Mouse (Mus musculus): ENCODE results near the gene Fcrlb. TPM values are rescaled to one million over a fixed set of nuclear protein-coding genes. Genes with fewer than 3 reads are reported as not detected.

The Fcrlb gene
- polyA plus RNA-seq, 1 experiment: not detected

- Histone ChIP-seq H3K4me1 (ENCODE audit: control insufficient read depth, insufficient read depth, low read length) (no peaks in the 10 kb centered on the region), H3K27ac (ENCODE audit: insufficient read depth, low read length) (no peak overlapping the region), H3K4me3 (ENCODE audit: insufficient read depth, low read length) (no peak overlapping the region)
- no peak for TF ChIP-seq CTCF (IDR thresholded peaks at IDR 0.05; ENCODE audit: borderline replicate concordance, insufficient read depth, low read length)
- TF ChIP-seq POLR2A (IDR thresholded peaks at IDR 0.05; ENCODE audit: low read depth, low read length): no peak
Measured at GRCm38 (mm10) chr1:170911907-170912660, 657 bp downstream of the Fcrlb start.

GRCm38 (mm10) chr1:170908341-170908740 is 4.4 kb downstream of the Fcrlb start:
- no peak for TF ChIP-seq CTCF (IDR thresholded peaks at IDR 0.05; ENCODE audit: borderline replicate concordance, insufficient read depth, low read length)
- TF ChIP-seq POLR2A (IDR thresholded peaks at IDR 0.05; ENCODE audit: low read depth, low read length): no peak
- peak overlapping the region; percentile 19; the same call in 1 of the 2 replicates for H3K4me3 ChIP-seq (ENCODE audit: insufficient read depth, low read length)
- no peaks in the 10 kb centered on the region for H3K4me1 ChIP-seq (ENCODE audit: control insufficient read depth, insufficient read depth, low read length)
- H3K27ac ChIP-seq (ENCODE audit: insufficient read depth, low read length): no peak overlapping the region

- TF ChIP-seq POLR2A (IDR thresholded peaks at IDR 0.05; ENCODE audit: low read depth, low read length): no peak
- TF ChIP-seq CTCF (IDR thresholded peaks at IDR 0.05; ENCODE audit: borderline replicate concordance, insufficient read depth, low read length): no peak
- Histone ChIP-seq H3K4me3 (ENCODE audit: insufficient read depth, low read length) (peak overlapping the region; percentile 19), H3K4me1 (ENCODE audit: control insufficient read depth, insufficient read depth, low read length) (no peaks in the 10 kb centered on the region), H3K27ac (ENCODE audit: insufficient read depth, low read length) (no peak overlapping the region)
Measured at GRCm38 (mm10) chr1:170907456-170908191, 5.1 kb downstream of the Fcrlb start.

GRCm38 (mm10) chr1:170907111-170907455 is 5.7 kb downstream of the Fcrlb start:
- Histone ChIP-seq H3K4me3 (ENCODE audit: insufficient read depth, low read length) (no peak overlapping the region), H3K27ac (ENCODE audit: insufficient read depth, low read length) (no peak overlapping the region), H3K4me1 (ENCODE audit: control insufficient read depth, insufficient read depth, low read length) (no peaks in the 10 kb centered on the region)
- TF ChIP-seq POLR2A (IDR thresholded peaks at IDR 0.05; ENCODE audit: low read depth, low read length): no peak
- no peak for TF ChIP-seq CTCF (IDR thresholded peaks at IDR 0.05; ENCODE audit: borderline replicate concordance, insufficient read depth, low read length)

- Histone ChIP-seq H3K4me3 (ENCODE audit: insufficient read depth, low read length) (no peak overlapping the region), H3K27ac (ENCODE audit: insufficient read depth, low read length) (no peak overlapping the region), H3K4me1 (ENCODE audit: control insufficient read depth, insufficient read depth, low read length) (no peaks in the 10 kb centered on the region)
- TF ChIP-seq POLR2A (IDR thresholded peaks at IDR 0.05; ENCODE audit: low read depth, low read length) (no peak), CTCF (IDR thresholded peaks at IDR 0.05; ENCODE audit: borderline replicate concordance, insufficient read depth, low read length) (no peak)
Measured at GRCm38 (mm10) chr1:170903485-170903884, 9.3 kb downstream of the Fcrlb start.

- no peak overlapping the region for H3K27ac ChIP-seq (ENCODE audit: insufficient read depth, low read length)
- H3K4me3 ChIP-seq (ENCODE audit: insufficient read depth, low read length): no peak overlapping the region
- TF ChIP-seq CTCF (IDR thresholded peaks at IDR 0.05; ENCODE audit: borderline replicate concordance, insufficient read depth, low read length): peak; percentile 58; the same call in 1 of the 2 replicates
- no peak for TF ChIP-seq POLR2A (IDR thresholded peaks at IDR 0.05; ENCODE audit: low read depth, low read length)
- no peaks in the 10 kb centered on the region for H3K4me1 ChIP-seq (ENCODE audit: control insufficient read depth, insufficient read depth, low read length)
Measured at GRCm38 (mm10) chr1:170901536-170902238, 11.1 kb downstream of the Fcrlb start.

- Histone ChIP-seq H3K4me1 (ENCODE audit: control insufficient read depth, insufficient read depth, low read length) (no peaks in the 10 kb centered on the region), H3K4me3 (ENCODE audit: insufficient read depth, low read length) (no peak overlapping the region), H3K27ac (ENCODE audit: insufficient read depth, low read length) (no peak overlapping the region)
- TF ChIP-seq CTCF (IDR thresholded peaks at IDR 0.05; ENCODE audit: borderline replicate concordance, insufficient read depth, low read length): no peak
- TF ChIP-seq POLR2A (IDR thresholded peaks at IDR 0.05; ENCODE audit: low read depth, low read length): no peak
Measured at GRCm38 (mm10) chr1:170900799-170901467, 11.8 kb downstream of the Fcrlb start.

GRCm38 (mm10) chr1:170898413-170899075 is 14.2 kb downstream of the Fcrlb start:
- no peak overlapping the region for H3K4me3 ChIP-seq (ENCODE audit: insufficient read depth, low read length)
- no peak for TF ChIP-seq POLR2A (IDR thresholded peaks at IDR 0.05; ENCODE audit: low read depth, low read length)
- no peak for TF ChIP-seq CTCF (IDR thresholded peaks at IDR 0.05; ENCODE audit: borderline replicate concordance, insufficient read depth, low read length)
- H3K27ac ChIP-seq (ENCODE audit: insufficient read depth, low read length): no peak overlapping the region
- H3K4me1 ChIP-seq (ENCODE audit: control insufficient read depth, insufficient read depth, low read length): no peaks in the 10 kb centered on the region

Data from embryonic fibroblast, embryonic 13.5 days (primary cell).